In the genomic region with DNA sequence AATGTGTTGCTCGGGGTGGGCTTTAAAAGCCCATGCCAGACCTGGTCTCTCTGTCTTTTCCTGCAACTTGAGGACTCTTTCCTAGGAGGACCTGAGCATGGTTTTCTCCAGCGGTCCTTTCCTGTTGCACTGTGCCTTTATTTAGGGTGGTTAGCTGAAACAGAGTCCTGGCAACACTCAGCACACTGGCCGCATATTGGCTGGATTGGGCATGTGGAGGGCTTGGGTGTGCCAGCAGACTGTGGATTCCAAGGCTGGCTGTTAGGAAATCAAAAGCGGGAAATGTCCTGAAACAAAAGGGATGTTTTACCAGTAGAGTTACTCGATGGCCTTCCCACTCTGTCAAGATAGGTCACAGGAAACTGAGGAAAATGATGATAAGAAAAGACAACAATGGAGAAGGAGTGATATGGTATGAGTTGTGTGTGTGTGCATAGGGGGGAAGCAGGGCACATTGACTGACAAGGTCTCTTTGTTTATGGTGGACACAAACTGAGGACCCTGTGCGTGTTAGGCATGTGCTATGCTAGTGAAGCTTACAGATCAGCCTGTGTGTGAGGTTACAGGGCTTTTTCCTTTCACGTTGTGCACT, we compare ENCODE assay signal across 23 mouse cellular contexts. TPM values are rescaled to one million over a fixed set of nuclear protein-coding genes. Genes with fewer than 3 reads are reported as not detected.
DNase-seq lines count a peak whose midpoint lies in the region; ATAC-seq and TF ChIP-seq lines count a peak whose summit lies in the region.
"Had no signal": no experiment of that assay in that cellular context is flagged by ENCODE, and none has a peak within 500 bp of the region (broad histone marks: within the 10 kb centered on the region; RNA-seq: fewer than 3 reads in every experiment).

No protein-coding gene starts in this region.

- no peaks in the 10 kb centered on the region for H3K9me3 ChIP-seq in liver, postnatal 0 days (ENCODE audit: low read length)
- H3K9me3 ChIP-seq: forebrain, embryonic 15.5 days; heart, embryonic 15.5 days; hindbrain, embryonic 15.5 days; liver, embryonic 15.5 days; midbrain, embryonic 12.5 days; neural tube, embryonic 15.5 days had no signal

- no peak overlapping the region for H3K27ac ChIP-seq in liver, postnatal 0 days (ENCODE audit: low read depth)
- H3K27ac ChIP-seq: embryonic facial prominence, embryonic 10.5 days; forebrain, embryonic 15.5 days; heart, embryonic 15.5 days; hindbrain, embryonic 15.5 days; liver, embryonic 15.5 days; midbrain, embryonic 12.5 days; neural tube, embryonic 15.5 days; stomach, postnatal 0 days had no signal

- TF ChIP-seq CTCF in lung, adult 2 months (IDR thresholded peaks at IDR 0.05; ENCODE audit: insufficient read depth, low read length): no peak
- TF ChIP-seq CTCF in liver, postnatal 0 days (IDR thresholded peaks at IDR 0.05; ENCODE audit: low read depth): no peak

- ATAC-seq in liver, postnatal 0 days: no peak
- ATAC-seq: forebrain, embryonic 15.5 days; lung, postnatal 0 days had no signal

- no peak for TF ChIP-seq POLR2A in lung, adult 2 months (IDR thresholded peaks at IDR 0.05; ENCODE audit: borderline replicate concordance, extremely low read depth, low read depth, low read length)

- peak; percentile 52 for DNase-seq in adrenal gland, adult 2 months
- no peak for DNase-seq in adrenal gland, postnatal 4 days (ENCODE audit: low spot score in 2 of 2)
- peak; percentile 8 for DNase-seq in gastrocnemius, postnatal 14 days
- no peak for DNase-seq in gastrocnemius, postnatal 36 days
- DNase-seq in lung, postnatal 25 days (ENCODE audit: low spot score): peak; percentile 13
- DNase-seq in lung, adult 2 months: no peak
- DNase-seq in brain, adult 2 months (ENCODE audit: low read depth, low spot score): peak; percentile 15
- DNase-seq in liver, postnatal 0 days: no peak
- DNase-seq: gastrocnemius, postnatal 25 days; kidney, adult 8-10 months; kidney, postnatal 10 days; right cerebral cortex, adult 18-20 months; thymus, adult 2 months; thymus, postnatal 4 days had no signal

- WGBS in lung, adult 2 months: 51% methylated on average over 7 of the region's 7 CpGs
- 78% methylated on average over 7 of the region's 7 CpGs for WGBS in liver, postnatal 0 days (ENCODE audit: insufficient replicate concordance)

- intact Hi-C loops in gastrocnemius, postnatal 14 days (cut with DNase I; ENCODE audit: low total_unique reads): no loop called here
- intact Hi-C loops in gastrocnemius, postnatal 36 days (cut with DNase I): no loop called here

- no peaks in the 10 kb centered on the region for H3K4me1 ChIP-seq in lung, adult 2 months (ENCODE audit: control insufficient read depth, insufficient read depth, low read length)
- H3K4me1 ChIP-seq in liver, postnatal 0 days (ENCODE audit: insufficient read depth): no peaks in the 10 kb centered on the region
- H3K4me1 ChIP-seq: embryonic facial prominence, embryonic 10.5 days; hindbrain, embryonic 15.5 days; midbrain, embryonic 12.5 days; neural tube, embryonic 15.5 days had no signal

- TF ChIP-seq EP300 in liver, postnatal 0 days (IDR thresholded peaks at IDR 0.05; ENCODE audit: low read depth): no peak

- H3K4me3 ChIP-seq in lung, adult 2 months (replicated peaks; ENCODE audit: extremely low read depth, low read depth, low read length): no peak overlapping the region
- no peak overlapping the region for H3K4me3 ChIP-seq in liver, postnatal 0 days (ENCODE audit: low read depth, low read length)
- H3K4me3 ChIP-seq: embryonic facial prominence, embryonic 10.5 days; forebrain, embryonic 15.5 days; heart, embryonic 15.5 days; hindbrain, embryonic 15.5 days; liver, embryonic 15.5 days; midbrain, embryonic 12.5 days; neural tube, embryonic 15.5 days had no signal

- no peak overlapping the region for H3K4me2 ChIP-seq in liver, postnatal 0 days (ENCODE audit: low read depth, low read length)
- H3K4me2 ChIP-seq: forebrain, embryonic 15.5 days; heart, embryonic 15.5 days; hindbrain, embryonic 15.5 days; liver, embryonic 15.5 days; midbrain, embryonic 12.5 days; neural tube, embryonic 15.5 days had no signal

- no peaks in the 10 kb centered on the region for H3K27me3 ChIP-seq in liver, postnatal 0 days (ENCODE audit: insufficient read depth, low read length)
- H3K27me3 ChIP-seq: forebrain, embryonic 15.5 days; heart, embryonic 15.5 days; hindbrain, embryonic 15.5 days; liver, embryonic 15.5 days; midbrain, embryonic 12.5 days; neural tube, embryonic 15.5 days had no signal

- no peaks in the 10 kb centered on the region for H3K36me3 ChIP-seq in liver, postnatal 0 days (replicated peaks; ENCODE audit: insufficient read depth, low read length)
- H3K36me3 ChIP-seq: embryonic facial prominence, embryonic 10.5 days; forebrain, embryonic 15.5 days; heart, embryonic 15.5 days; hindbrain, embryonic 15.5 days; liver, embryonic 15.5 days; midbrain, embryonic 12.5 days; neural tube, embryonic 15.5 days had no signal

- H3K9ac ChIP-seq in liver, postnatal 0 days (replicated peaks): no peak overlapping the region
- H3K9ac ChIP-seq: forebrain, embryonic 15.5 days; heart, embryonic 15.5 days; hindbrain, embryonic 15.5 days; liver, embryonic 15.5 days; midbrain, embryonic 12.5 days; neural tube, embryonic 15.5 days had no signal

RNA-seq across cellular contexts. Expression of gene Lyrm4, which starts 39.1 kb away (rescaled TPM):
- 10 to 100 TPM; 21.0 to 27.3 TPM for total RNA-seq in adrenal gland, adult 2 months (2021)
- polyA plus RNA-seq in adrenal gland, adult 2 months (2012; rRNA removed): 12.2 and 13.3 TPM in 2 replicates
- 10 to 100 TPM; 17.5 to 18.3 TPM for total RNA-seq in adrenal gland, postnatal 4 days (2021)
- total RNA-seq in gastrocnemius, postnatal 14 days (2021): 1 to 10 TPM; 4.4 to 5.2 TPM
- 1 to 10 TPM; 4.8 to 5.1 TPM for total RNA-seq in gastrocnemius, postnatal 36 days (2021)
- polyA plus RNA-seq in lung, adult 2 months (2012; rRNA removed): 4.5 and 5.2 TPM in 2 replicates
- polyA plus RNA-seq in liver, postnatal 0 days (2015; fragmentation: Nextera tagmentation; extraction: Ambion mirVana): 18.7 and 19.3 TPM in 2 replicates

RNA-seq across cellular contexts. Expression of gene Fars2, which starts 39.2 kb away (rescaled TPM):
- total RNA-seq in adrenal gland, adult 2 months (2021): 100 to 1,000 TPM in 1 of 2 experiments, 10 to 100 TPM in 1; 87.8 to 121 TPM
- polyA plus RNA-seq in adrenal gland, adult 2 months (2012; rRNA removed): 61.9 and 73.5 TPM in 2 replicates
- 10 to 100 TPM; 81.7 to 82.0 TPM for total RNA-seq in adrenal gland, postnatal 4 days (2021)
- 10 to 100 TPM; 36.5 to 37.9 TPM for total RNA-seq in gastrocnemius, postnatal 14 days (2021)
- total RNA-seq in gastrocnemius, postnatal 36 days (2021): 10 to 100 TPM; 33.3 to 41.8 TPM
- polyA plus RNA-seq in lung, adult 2 months (2012; rRNA removed): 25.1 and 34.9 TPM in 2 replicates
- 37.9 and 39.3 TPM in 2 replicates for polyA plus RNA-seq in liver, postnatal 0 days (2015; fragmentation: Nextera tagmentation; extraction: Ambion mirVana)

Comparison
In these comparisons a context has a peak if more than half of its experiments do, and no peak if none do; other contexts are left out.
1. DNase-seq: peak in adrenal gland, adult 2 months (single experiment), gastrocnemius, postnatal 14 days (single experiment), lung, postnatal 25 days (single experiment) and brain, adult 2 months (single experiment); none in adrenal gland, postnatal 4 days (0 of 2), gastrocnemius, postnatal 36 days (0 of 2), lung, adult 2 months (single experiment) and liver, postnatal 0 days (single experiment).